Mouse (Mus musculus) forebrain, embryonic 12.5 days (tissue): ENCODE results near the gene Nr5a2. TPM values are rescaled to one million over a fixed set of nuclear protein-coding genes. Genes with fewer than 3 reads are reported as not detected.

Source experiments
- ATAC-seq: fragments of 200-750 bp; cut with Nextera tagmentation; 2 replicates; pipeline ENCODE4 v1.8.0; 2017; ENCODE audit warnings: moderate TSS enrichment; ENCODE audit not compliant: low FRiP score
- H3K27ac ChIP-seq: fragments of 300-500 bp; sonication (generic); 2 replicates; pipeline ENCODE4 v1.5.1; 2016; ENCODE audit warnings: mild to moderate bottlenecking
- H3K27me3 ChIP-seq: fragments of 300-500 bp; sonication (generic); 2 replicates; pipeline ENCODE4 v1.6.1; 2016; ENCODE audit warnings: mild to moderate bottlenecking
- H3K36me3 ChIP-seq: fragments of 300-500 bp; sonication (generic); replicated peaks from 2 replicates; pipeline ENCODE4 v1.6.1; 2016; ENCODE audit warnings: mild to moderate bottlenecking
- H3K4me1 ChIP-seq: fragments of 300-500 bp; sonication (generic); 2 replicates; pipeline ENCODE4 v1.6.1; 2016
- H3K4me2 ChIP-seq: fragments of 300-500 bp; sonication (generic); 2 replicates; pipeline ENCODE4 v1.6.1; 2016; ENCODE audit warnings: mild to moderate bottlenecking, moderate library complexity
- H3K4me3 ChIP-seq: fragments of 300-500 bp; sonication (generic); replicated peaks from 2 replicates; pipeline ENCODE4 v1.5.1; 2016; ENCODE audit warnings: mild to moderate bottlenecking
- H3K9ac ChIP-seq: fragments of 300-500 bp; sonication (generic); 2 replicates; pipeline ENCODE4 v1.6.1; 2016; ENCODE audit warnings: mild to moderate bottlenecking
- H3K9me3 ChIP-seq: fragments of 300-500 bp; sonication (generic); 2 replicates; pipeline ENCODE4 v1.6.1; 2016
- WGBS: fragments of 180-500 bp; shearing (Covaris S2); methylation state at CpG from one replicate; pipeline ENCODE4 v1.1.7; 2016; 5-methylcytosine and 5-hydroxymethylcytosine counted together
- polyA plus RNA-seq: library from polyadenylated mRNA; unstranded; fragments of >200 nt; fragmentation: Nextera tagmentation; extraction: Ambion mirVana; gene quantifications from 2 replicates; pipeline ENCODE4 v1.2.1, GENCODE M21; 2016

Gene Nr5a2
- polyA plus RNA-seq, 1 experiment from 2014 or later = 0.64 TPM

GRCm38 (mm10) chr1:136958666-136959065 lies 1.6 kb downstream of the Nr5a2 start:
- WGBS = 5% methylated on average over 9 of the region's 9 CpGs
- Histone ChIP-seq H3K4me3 (no peak overlapping the region), H3K9ac (no peak overlapping the region), H3K4me2 (peak overlapping the region; percentile 44; the same call in 1 of the 2 replicates), H3K27me3 (peaks cover 70% of the 10 kb centered on the region), H3K9me3 (no peaks in the 10 kb centered on the region), H3K27ac (no peak overlapping the region), H3K36me3 (no peaks in the 10 kb centered on the region), H3K4me1 (peaks cover 9% of the 10 kb centered on the region)
- ATAC-seq = no peak

- no peak overlapping the region for H3K9ac ChIP-seq
Observed at GRCm38 (mm10) chr1:136958185-136958584, 2.1 kb downstream of the Nr5a2 start.

GRCm38 (mm10) chr1:136957696-136958095 lies 2.6 kb downstream of the Nr5a2 start:
- Histone ChIP-seq H3K4me3 (no peak overlapping the region), H3K9me3 (no peaks in the 10 kb centered on the region), H3K27me3 (peaks cover 72% of the 10 kb centered on the region), H3K4me1 (peaks cover 17% of the 10 kb centered on the region), H3K36me3 (no peaks in the 10 kb centered on the region), H3K4me2 (no peak overlapping the region), H3K9ac (no peak overlapping the region), H3K27ac (no peak overlapping the region)
- no peak for ATAC-seq
- 20% methylated on average over 8 of the region's 8 CpGs for WGBS

More at GRCm38 (mm10) chr1:136958185-136958584, 2.1 kb downstream of the Nr5a2 start:
- H3K9me3 ChIP-seq = no peaks in the 10 kb centered on the region
- H3K4me3 ChIP-seq = no peak overlapping the region
- H3K27me3 ChIP-seq = peaks cover 72% of the 10 kb centered on the region
- ATAC-seq = peak; percentile 43; the same call in 1 of the 2 replicates
- peaks cover 12% of the 10 kb centered on the region for H3K4me1 ChIP-seq
- H3K4me2 ChIP-seq = peak overlapping the region; percentile 44
- no peaks in the 10 kb centered on the region for H3K36me3 ChIP-seq
- 0% methylated on average over 9 of the region's 13 CpGs for WGBS
- no peak overlapping the region for H3K27ac ChIP-seq

- Histone ChIP-seq H3K4me3 (no peak overlapping the region), H3K9me3 (no peaks in the 10 kb centered on the region), H3K36me3 (no peaks in the 10 kb centered on the region), H3K4me1 (peaks cover 34% of the 10 kb centered on the region), H3K27ac (no peak overlapping the region), H3K9ac (no peak overlapping the region), H3K27me3 (peaks cover 96% of the 10 kb centered on the region), H3K4me2 (no peak overlapping the region)
- WGBS = 10% methylated on average over 3 of the region's 3 CpGs
- ATAC-seq = no peak
Observed at GRCm38 (mm10) chr1:136954108-136954494, 6.1 kb downstream of the Nr5a2 start.

- Histone ChIP-seq H3K27me3 (peaks cover 97% of the 10 kb centered on the region), H3K36me3 (no peaks in the 10 kb centered on the region), H3K4me3 (no peak overlapping the region), H3K9me3 (no peaks in the 10 kb centered on the region), H3K9ac (no peak overlapping the region), H3K4me2 (no peak overlapping the region), H3K27ac (no peak overlapping the region), H3K4me1 (peaks cover 36% of the 10 kb centered on the region)
- no peak for ATAC-seq
- WGBS = 3% methylated on average over 15 of the region's 15 CpGs
Observed at GRCm38 (mm10) chr1:136953444-136954107, 6.7 kb downstream of the Nr5a2 start.

- no peak overlapping the region for H3K9ac ChIP-seq
- peak; percentile 21; the same call in 1 of the 2 replicates for ATAC-seq
- peak overlapping the region; percentile 29 for H3K4me3 ChIP-seq
- H3K36me3 ChIP-seq = no peaks in the 10 kb centered on the region
- peaks cover 97% of the 10 kb centered on the region for H3K27me3 ChIP-seq
- WGBS = under 1% methylated on average over 39 of the region's 39 CpGs
- H3K9me3 ChIP-seq = no peaks in the 10 kb centered on the region
- peaks cover 36% of the 10 kb centered on the region for H3K4me1 ChIP-seq
- no peak overlapping the region for H3K27ac ChIP-seq
- peak overlapping the region; percentile 57 for H3K4me2 ChIP-seq
Observed at GRCm38 (mm10) chr1:136952609-136953311, 7.5 kb downstream of the Nr5a2 start.

- Histone ChIP-seq H3K27me3 (peaks cover 97% of the 10 kb centered on the region), H3K27ac (no peak overlapping the region), H3K9me3 (no peaks in the 10 kb centered on the region), H3K4me2 (peak overlapping the region; percentile 57), H3K4me1 (peaks cover 44% of the 10 kb centered on the region), H3K9ac (no peak overlapping the region), H3K4me3 (peak overlapping the region; percentile 29), H3K36me3 (no peaks in the 10 kb centered on the region)
- 1% methylated on average over 21 of the region's 21 CpGs for WGBS
- no peak for ATAC-seq
Observed at GRCm38 (mm10) chr1:136951946-136952531, 8.2 kb downstream of the Nr5a2 start.

GRCm38 (mm10) chr1:136951155-136951650 lies 9.0 kb downstream of the Nr5a2 start:
- WGBS = 17% methylated on average over 3 of the region's 3 CpGs
- Histone ChIP-seq H3K4me2 (no peak overlapping the region), H3K9me3 (no peaks in the 10 kb centered on the region), H3K4me3 (no peak overlapping the region), H3K36me3 (no peaks in the 10 kb centered on the region), H3K9ac (no peak overlapping the region), H3K27me3 (peaks cover 97% of the 10 kb centered on the region), H3K27ac (no peak overlapping the region), H3K4me1 (peaks cover 45% of the 10 kb centered on the region)
- no peak for ATAC-seq

- 0 out of 2 replicates have a peak, but pooled peaks have one; percentile 10 for ATAC-seq
- peaks cover 54% of the 10 kb centered on the region for H3K4me1 ChIP-seq
- peak overlapping the region; percentile 45 for H3K4me3 ChIP-seq
- H3K36me3 ChIP-seq = no peaks in the 10 kb centered on the region
- H3K4me2 ChIP-seq = peak overlapping the region; percentile 72
- no peak overlapping the region for H3K27ac ChIP-seq
- peak overlapping the region; percentile 18; the same call in 1 of the 2 replicates for H3K9ac ChIP-seq
- H3K27me3 ChIP-seq = peaks cover 94% of the 10 kb centered on the region
- H3K9me3 ChIP-seq = no peaks in the 10 kb centered on the region
- under 1% methylated on average over 12 of the region's 12 CpGs for WGBS
Observed at GRCm38 (mm10) chr1:136949323-136949741, 10.9 kb downstream of the Nr5a2 start.

- H3K27ac ChIP-seq = no peak overlapping the region
- WGBS = under 1% methylated on average over 57 of the region's 61 CpGs
- peaks cover 91% of the 10 kb centered on the region for H3K27me3 ChIP-seq
- peak overlapping the region; percentile 72 for H3K4me2 ChIP-seq
- H3K4me1 ChIP-seq = peaks cover 54% of the 10 kb centered on the region
- H3K4me3 ChIP-seq = peak overlapping the region; percentile 45
- H3K9ac ChIP-seq = peak overlapping the region; percentile 34
- H3K36me3 ChIP-seq = no peaks in the 10 kb centered on the region
- H3K9me3 ChIP-seq = no peaks in the 10 kb centered on the region
- peak; percentile 65 for ATAC-seq
Observed at GRCm38 (mm10) chr1:136948511-136949275, 11.6 kb downstream of the Nr5a2 start.

- ATAC-seq = no peak
- H3K27me3 ChIP-seq = peaks cover 93% of the 10 kb centered on the region
- 0% methylated on average over 7 of the region's 7 CpGs for WGBS
- H3K9ac ChIP-seq = peak overlapping the region; percentile 34; the same call in 1 of the 2 replicates
- peaks cover 50% of the 10 kb centered on the region for H3K4me1 ChIP-seq
- peak overlapping the region; percentile 45 for H3K4me3 ChIP-seq
- peak overlapping the region; percentile 72 for H3K4me2 ChIP-seq
- no peak overlapping the region for H3K27ac ChIP-seq
- no peaks in the 10 kb centered on the region for H3K9me3 ChIP-seq
- H3K36me3 ChIP-seq = no peaks in the 10 kb centered on the region
Observed at GRCm38 (mm10) chr1:136948127-136948422, 12.2 kb downstream of the Nr5a2 start.
